Mouse (Mus musculus): ENCODE data around the gene Usp46. TPM values are rescaled to one million over a fixed set of nuclear protein-coding genes. Genes with fewer than 3 reads are reported as not detected.

Usp46 gene
- total RNA-seq (2014; rRNA removed; ENCODE audit: low replicate concordance) (47.3 and 54.5 TPM in 2 replicates), polyA plus RNA-seq (2015; fragmentation: Nextera tagmentation; extraction: Ambion mirVana) (22.9 and 27.2 TPM in 2 replicates)

GRCm38 (mm10) chr5:74067831-74068713 lies at the start of gene Usp46:
Gene Usp46, minus strand, starts transcription at chr5:74068431.
- WGBS = 2% methylated on average over 85 of the region's 89 CpGs
- H3K36me3 ChIP-seq (replicated peaks; ENCODE audit: control insufficient read depth, insufficient read depth, low read length) = no peaks in the 10 kb centered on the region
- TF ChIP-seq EP300 (IDR thresholded peaks at IDR 0.05; ENCODE audit: low read depth) = 0 out of 2 replicates have a peak, but pooled peaks have one; percentile 18
- TF ChIP-seq CTCF (IDR thresholded peaks at IDR 0.05; ENCODE audit: low read depth) = no peak
- H3K4me2 ChIP-seq (ENCODE audit: low read depth, low read length) = peak within 1 kb of the TSS; percentile 94
- ATAC-seq (ENCODE audit: insufficient read depth, low read depth) (peak; percentile 91), DNase-seq (ENCODE audit: low spot score) (peak; percentile 79)
- no peaks in the 10 kb centered on the region for H3K9me3 ChIP-seq (replicated peaks; ENCODE audit: control insufficient read depth, low read length)
- H3K27ac ChIP-seq (ENCODE audit: low read depth) = peak within 1 kb of the TSS; percentile 97
- peak within 1 kb of the TSS; percentile 82 for H3K9ac ChIP-seq (replicated peaks; ENCODE audit: low read depth, low read length)
- no peaks in the 10 kb centered on the region for H3K27me3 ChIP-seq (ENCODE audit: control insufficient read depth, insufficient read depth, low read length)
- H3K4me3 ChIP-seq (ENCODE audit: low read depth, low read length) = peak within 1 kb of the TSS; percentile 84
- H3K4me1 ChIP-seq (ENCODE audit: control insufficient read depth, insufficient read depth) = peaks cover 33% of the 10 kb centered on the region

GRCm38 (mm10) chr5:74113961-74114689 lies 45.9 kb upstream of the Usp46 start:
- H3K4me3 ChIP-seq (ENCODE audit: low read depth, low read length) = no peak overlapping the region
- H3K4me2 ChIP-seq (ENCODE audit: low read depth, low read length) = no peak overlapping the region
- no peaks in the 10 kb centered on the region for H3K4me1 ChIP-seq (ENCODE audit: control insufficient read depth, insufficient read depth)
- no peak overlapping the region for H3K27ac ChIP-seq (ENCODE audit: low read depth)
- no peak for ATAC-seq (ENCODE audit: insufficient read depth, low read depth)
- H3K36me3 ChIP-seq (replicated peaks; ENCODE audit: control insufficient read depth, insufficient read depth, low read length) = no peaks in the 10 kb centered on the region
- DNase-seq (ENCODE audit: low spot score) = no peak
- TF ChIP-seq EP300 (IDR thresholded peaks at IDR 0.05; ENCODE audit: low read depth) (no peak), CTCF (IDR thresholded peaks at IDR 0.05; ENCODE audit: low read depth) (no peak)
- WGBS = 84% methylated on average over 7 of the region's 7 CpGs
- H3K9ac ChIP-seq (replicated peaks; ENCODE audit: low read depth, low read length) = no peak overlapping the region
- no peaks in the 10 kb centered on the region for H3K27me3 ChIP-seq (ENCODE audit: control insufficient read depth, insufficient read depth, low read length)
- no peaks in the 10 kb centered on the region for H3K9me3 ChIP-seq (replicated peaks; ENCODE audit: control insufficient read depth, low read length)

- no peak for ATAC-seq (ENCODE audit: insufficient read depth, low read depth)
- no peak for DNase-seq (ENCODE audit: low spot score)
- no peak overlapping the region for H3K9ac ChIP-seq (replicated peaks; ENCODE audit: low read depth, low read length)
- no peak for TF ChIP-seq CTCF (IDR thresholded peaks at IDR 0.05; ENCODE audit: low read depth)
- no peak for TF ChIP-seq EP300 (IDR thresholded peaks at IDR 0.05; ENCODE audit: low read depth)
- H3K4me3 ChIP-seq (ENCODE audit: low read depth, low read length) = no peak overlapping the region
- 55% methylated on average over 7 of the region's 7 CpGs for WGBS
- no peaks in the 10 kb centered on the region for H3K4me1 ChIP-seq (ENCODE audit: control insufficient read depth, insufficient read depth)
- no peaks in the 10 kb centered on the region for H3K27me3 ChIP-seq (ENCODE audit: control insufficient read depth, insufficient read depth, low read length)
- H3K9me3 ChIP-seq (replicated peaks; ENCODE audit: control insufficient read depth, low read length) = 0 out of 2 replicates have a peak, but pooled peaks cover 6% of the 10 kb centered on the region
- H3K4me2 ChIP-seq (ENCODE audit: low read depth, low read length) = no peak overlapping the region
- H3K36me3 ChIP-seq (replicated peaks; ENCODE audit: control insufficient read depth, insufficient read depth, low read length) = no peaks in the 10 kb centered on the region
- H3K27ac ChIP-seq (ENCODE audit: low read depth) = no peak overlapping the region
Measured at GRCm38 (mm10) chr5:74105445-74105844, 37.2 kb upstream of the Usp46 start.

- H3K4me1 ChIP-seq (ENCODE audit: control insufficient read depth, insufficient read depth) = no peaks in the 10 kb centered on the region
- 0 out of 2 replicates have a peak, but pooled peaks cover 6% of the 10 kb centered on the region for H3K9me3 ChIP-seq (replicated peaks; ENCODE audit: control insufficient read depth, low read length)
- H3K4me2 ChIP-seq (ENCODE audit: low read depth, low read length) = no peak overlapping the region
- H3K27ac ChIP-seq (ENCODE audit: low read depth) = no peak overlapping the region
- TF ChIP-seq EP300 (IDR thresholded peaks at IDR 0.05; ENCODE audit: low read depth) = no peak
- TF ChIP-seq CTCF (IDR thresholded peaks at IDR 0.05; ENCODE audit: low read depth) = no peak
- no peak for DNase-seq (ENCODE audit: low spot score)
- H3K4me3 ChIP-seq (ENCODE audit: low read depth, low read length) = no peak overlapping the region
- H3K36me3 ChIP-seq (replicated peaks; ENCODE audit: control insufficient read depth, insufficient read depth, low read length) = no peaks in the 10 kb centered on the region
- WGBS = 70% methylated on average over 6 of the region's 6 CpGs
- no peak overlapping the region for H3K9ac ChIP-seq (replicated peaks; ENCODE audit: low read depth, low read length)
- no peaks in the 10 kb centered on the region for H3K27me3 ChIP-seq (ENCODE audit: control insufficient read depth, insufficient read depth, low read length)
- no peak for ATAC-seq (ENCODE audit: insufficient read depth, low read depth)
Measured at GRCm38 (mm10) chr5:74101761-74102160, 33.5 kb upstream of the Usp46 start.

- ATAC-seq (ENCODE audit: insufficient read depth, low read depth) (no peak), DNase-seq (ENCODE audit: low spot score) (no peak)
- Histone ChIP-seq H3K27me3 (ENCODE audit: control insufficient read depth, insufficient read depth, low read length) (no peaks in the 10 kb centered on the region), H3K9me3 (replicated peaks; ENCODE audit: control insufficient read depth, low read length) (0 out of 2 replicates have a peak, but pooled peaks cover 2% of the 10 kb centered on the region), H3K4me2 (ENCODE audit: low read depth, low read length) (no peak overlapping the region), H3K36me3 (replicated peaks; ENCODE audit: control insufficient read depth, insufficient read depth, low read length) (peaks cover 22% of the 10 kb centered on the region), H3K4me3 (ENCODE audit: low read depth, low read length) (no peak overlapping the region), H3K27ac (ENCODE audit: low read depth) (no peak overlapping the region), H3K4me1 (ENCODE audit: control insufficient read depth, insufficient read depth) (no peaks in the 10 kb centered on the region; the same call in 1 of the 2 replicates), H3K9ac (replicated peaks; ENCODE audit: low read depth, low read length) (no peak overlapping the region)
- TF ChIP-seq CTCF (IDR thresholded peaks at IDR 0.05; ENCODE audit: low read depth) (no peak), EP300 (IDR thresholded peaks at IDR 0.05; ENCODE audit: low read depth) (no peak)
- 88% methylated on average over 10 of the region's 10 CpGs for WGBS
Measured at GRCm38 (mm10) chr5:74099046-74099445, 30.8 kb upstream of the Usp46 start.

Data from heart, postnatal 0 days (tissue).